Mouse (Mus musculus): ENCODE results near the gene Dll4.

DNA sequence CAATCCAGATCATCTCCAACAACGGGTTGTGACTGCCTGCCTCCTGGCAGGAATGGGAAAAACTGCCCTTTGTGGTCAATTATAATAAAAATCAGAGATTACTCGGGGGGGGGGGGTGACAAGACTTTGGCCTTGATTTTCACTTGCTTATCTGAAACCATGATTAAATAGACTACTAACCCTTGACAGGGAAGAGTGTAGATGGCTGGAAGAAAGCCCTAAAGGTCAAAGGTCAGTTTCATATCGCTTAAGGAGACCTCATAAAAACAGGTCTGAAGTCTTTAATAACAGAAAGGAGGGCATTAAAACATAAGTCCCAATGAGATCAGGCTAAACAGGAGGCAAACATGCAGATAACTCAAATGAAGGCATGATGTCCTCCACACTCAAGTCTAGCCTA is 41.8 kb downstream of the Dll4 start:
- no peak for TF ChIP-seq CTCF (IDR thresholded peaks at IDR 0.05)
- TF ChIP-seq EP300 (IDR thresholded peaks at IDR 0.05), result no peak

Data from lung, postnatal 0 days (tissue).